Mouse (Mus musculus) liver, embryonic 14.5 days (tissue): ENCODE data around the gene Ptprr.

Experiments used
- CTCF ChIP-seq: IDR thresholded peaks from 2 replicates; pipeline ENCODE4 v1.5.1; 2016; ENCODE audit warnings: antibody characterized with exemption, low read depth, control low read depth
- EP300 ChIP-seq: IDR thresholded peaks from 2 replicates; pipeline ENCODE4 v1.6.1; 2016; ENCODE audit warnings: antibody characterized with exemption, low read depth

- TF ChIP-seq CTCF: no peak
- no peak for TF ChIP-seq EP300
Measured at GRCm38 (mm10) chr10:116242200-116242599, 224.2 kb downstream of the Ptprr start.
